Mouse (Mus musculus) stomach, embryonic 15.5 days (tissue): ENCODE results near the gene Cacna1a. TPM values are rescaled to one million over a fixed set of nuclear protein-coding genes. Genes with fewer than 3 reads are reported as not detected.
A peak's percentile ranks its signal among the peaks of the same experiment; 100 is the strongest.
"Not testable (repeated sequence)": the region's sequence is repeated elsewhere in the genome, so short reads cannot be mapped to it uniquely, and the experiment has no call there.

Source experiments
- ATAC-seq: fragments of 200-750 bp; cut with Nextera tagmentation; 2 replicates; pipeline ENCODE4 v1.8.0; 2017; ENCODE audit warnings: low read depth, moderate number of reproducible peaks, moderate TSS enrichment; ENCODE audit not compliant: insufficient read depth, low FRiP score
- H3K27ac ChIP-seq: fragments of 300-500 bp; sonication (generic); 2 replicates; pipeline ENCODE4 v1.5.1; 2015; ENCODE audit warnings: mild to moderate bottlenecking, inconsistent platforms
- H3K27me3 ChIP-seq: fragments of 300-500 bp; sonication (generic); replicated peaks from 2 replicates; pipeline ENCODE4 v1.6.1; 2015; ENCODE audit warnings: inconsistent platforms
- H3K36me3 ChIP-seq: fragments of 300-500 bp; sonication (generic); 2 replicates; pipeline ENCODE4 v1.6.1; 2015; ENCODE audit warnings: inconsistent platforms
- H3K4me1 ChIP-seq: fragments of 300-500 bp; sonication (generic); 2 replicates; pipeline ENCODE4 v1.6.1; 2015; ENCODE audit warnings: inconsistent platforms
- H3K4me2 ChIP-seq: fragments of 300-500 bp; sonication (generic); 2 replicates; pipeline ENCODE4 v1.6.1; 2015; ENCODE audit warnings: mild to moderate bottlenecking, inconsistent platforms
- H3K4me3 ChIP-seq: fragments of 300-500 bp; sonication (generic); replicated peaks from 2 replicates; pipeline ENCODE4 v1.5.1; 2015; ENCODE audit warnings: inconsistent platforms
- H3K9ac ChIP-seq: fragments of 300-500 bp; sonication (generic); 2 replicates; pipeline ENCODE4 v1.6.1; 2015; ENCODE audit warnings: inconsistent platforms
- H3K9me3 ChIP-seq: fragments of 300-500 bp; sonication (generic); 2 replicates; pipeline ENCODE4 v1.6.1; 2016; ENCODE audit warnings: inconsistent platforms
- WGBS: fragments of 180-500 bp; shearing (Covaris S2); methylation state at CpG from one replicate; pipeline ENCODE4 v1.1.7; 2015; 5-methylcytosine and 5-hydroxymethylcytosine counted together
- polyA plus RNA-seq: library from polyadenylated mRNA; unstranded; fragments of >200 nt; fragmentation: Nextera tagmentation; extraction: Ambion mirVana; gene quantifications from 2 replicates; pipeline ENCODE4 v1.2.1, GENCODE M21; 2015

Gene Cacna1a
- polyA plus RNA-seq, 1 experiment from 2014 or later: 4.1 TPM

DNA sequence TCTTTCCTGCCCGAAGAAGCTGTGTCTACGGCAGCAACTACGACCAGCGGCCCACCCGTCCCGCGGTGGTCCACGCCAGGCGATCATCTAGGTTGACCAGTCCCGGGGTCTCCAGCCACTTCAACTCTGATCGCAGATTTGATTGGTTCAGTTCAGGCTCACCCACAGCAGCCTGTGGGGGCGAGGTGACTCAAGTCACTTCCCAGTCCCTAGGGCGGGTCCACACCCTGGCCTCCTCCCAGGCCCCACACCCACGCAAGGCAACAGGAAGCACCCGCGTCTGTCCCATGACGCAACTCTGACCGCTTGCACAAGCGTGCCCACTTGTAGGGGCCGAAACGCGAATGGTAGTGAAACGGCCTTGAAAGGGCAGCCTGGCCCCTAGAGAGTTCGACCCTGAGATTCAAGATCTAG, 273.2 kb downstream of the Cacna1a start:
- Histone ChIP-seq H3K4me3 (peak overlapping the region; percentile 89), H3K9me3 (no peaks in the 10 kb centered on the region), H3K36me3 (no peaks in the 10 kb centered on the region), H3K9ac (peak overlapping the region; percentile 82), H3K4me2 (peak overlapping the region; percentile 78), H3K27me3 (no peaks in the 10 kb centered on the region), H3K4me1 (peaks cover 34% of the 10 kb centered on the region), H3K27ac (peak overlapping the region; percentile 99)
- under 1% methylated on average over 24 of the region's 24 CpGs for WGBS
- ATAC-seq: peak; percentile 16

DNA sequence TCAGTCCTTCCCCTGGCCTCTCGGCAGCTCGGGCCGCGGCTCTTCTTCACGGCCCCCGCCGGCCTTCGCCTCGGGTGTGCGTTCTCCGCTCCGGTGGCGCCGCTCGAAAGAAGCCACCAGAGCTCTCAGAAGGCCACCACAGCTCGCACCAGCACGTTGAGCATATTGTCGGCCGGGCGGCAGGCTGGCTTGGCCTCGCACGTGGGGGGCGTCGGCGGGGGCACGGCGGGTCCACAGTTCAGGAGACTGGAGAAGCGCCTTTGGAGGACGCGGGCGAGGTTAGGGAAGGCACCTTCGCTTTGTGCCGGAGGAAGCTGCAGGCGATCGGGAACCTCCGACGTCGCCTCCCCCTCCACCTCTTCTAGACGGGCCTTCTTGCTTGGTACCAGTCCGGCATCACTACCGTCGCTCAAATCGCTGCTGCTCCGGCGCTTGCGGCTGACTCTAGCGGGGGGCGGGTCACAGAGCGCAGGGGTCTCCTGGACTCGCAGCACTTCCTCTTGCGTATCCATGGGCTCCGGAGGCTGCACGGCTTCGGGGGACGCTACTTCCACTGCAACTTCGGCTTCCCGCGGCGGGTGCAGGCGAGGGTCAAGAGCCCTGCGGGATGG, 273.8 kb downstream of the Cacna1a start:
- no peak for ATAC-seq
- Histone ChIP-seq H3K4me2 (peak overlapping the region; percentile 78), H3K9ac (peak overlapping the region; percentile 82), H3K27ac (peak overlapping the region; percentile 99), H3K4me3 (peak overlapping the region; percentile 89), H3K36me3 (no peaks in the 10 kb centered on the region), H3K27me3 (no peaks in the 10 kb centered on the region), H3K4me1 (peaks cover 28% of the 10 kb centered on the region), H3K9me3 (no peaks in the 10 kb centered on the region)
- under 1% methylated on average over 61 of the region's 61 CpGs for WGBS

DNA sequence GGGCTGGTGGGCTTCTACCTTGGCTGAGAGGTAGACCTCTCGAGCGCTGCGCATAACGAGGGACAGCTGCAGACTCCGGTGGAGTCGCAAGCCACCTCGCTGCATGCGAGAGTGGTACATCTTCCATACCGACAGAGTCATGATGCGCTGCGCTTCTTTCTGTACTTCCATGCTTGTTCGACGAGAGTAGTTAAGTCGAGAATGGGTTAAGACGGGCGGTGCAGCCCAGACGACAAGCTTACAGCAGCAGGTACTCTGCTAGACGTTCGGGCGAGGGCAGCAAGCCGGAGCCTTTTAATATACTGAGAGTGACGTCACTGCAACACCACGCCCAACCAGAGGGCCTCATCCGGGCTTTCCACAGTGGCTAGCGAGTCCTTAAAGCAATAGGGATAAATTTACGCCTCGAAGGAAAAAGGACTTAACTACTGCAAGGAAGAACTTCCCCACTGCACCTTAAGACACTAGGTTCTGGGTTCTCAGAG, 274.4 kb downstream of the Cacna1a start, which contains the start of gene Ier2:
Gene Ier2 (minus strand): TSS at position 272 of the 485 bp plus-strand sequence.
- peak within 1 kb of the TSS; percentile 89 for H3K4me3 ChIP-seq
- H3K27ac ChIP-seq: peak within 1 kb of the TSS; percentile 99
- H3K9me3 ChIP-seq: no peaks in the 10 kb centered on the region
- peak within 1 kb of the TSS; percentile 82 for H3K9ac ChIP-seq
- peaks cover 22% of the 10 kb centered on the region for H3K4me1 ChIP-seq
- H3K27me3 ChIP-seq: no peaks in the 10 kb centered on the region
- H3K36me3 ChIP-seq: no peaks in the 10 kb centered on the region
- WGBS: 0% methylated on average over 27 of the region's 27 CpGs
- ATAC-seq: peak; percentile 67
- H3K4me2 ChIP-seq: peak within 1 kb of the TSS; percentile 78

DNA sequence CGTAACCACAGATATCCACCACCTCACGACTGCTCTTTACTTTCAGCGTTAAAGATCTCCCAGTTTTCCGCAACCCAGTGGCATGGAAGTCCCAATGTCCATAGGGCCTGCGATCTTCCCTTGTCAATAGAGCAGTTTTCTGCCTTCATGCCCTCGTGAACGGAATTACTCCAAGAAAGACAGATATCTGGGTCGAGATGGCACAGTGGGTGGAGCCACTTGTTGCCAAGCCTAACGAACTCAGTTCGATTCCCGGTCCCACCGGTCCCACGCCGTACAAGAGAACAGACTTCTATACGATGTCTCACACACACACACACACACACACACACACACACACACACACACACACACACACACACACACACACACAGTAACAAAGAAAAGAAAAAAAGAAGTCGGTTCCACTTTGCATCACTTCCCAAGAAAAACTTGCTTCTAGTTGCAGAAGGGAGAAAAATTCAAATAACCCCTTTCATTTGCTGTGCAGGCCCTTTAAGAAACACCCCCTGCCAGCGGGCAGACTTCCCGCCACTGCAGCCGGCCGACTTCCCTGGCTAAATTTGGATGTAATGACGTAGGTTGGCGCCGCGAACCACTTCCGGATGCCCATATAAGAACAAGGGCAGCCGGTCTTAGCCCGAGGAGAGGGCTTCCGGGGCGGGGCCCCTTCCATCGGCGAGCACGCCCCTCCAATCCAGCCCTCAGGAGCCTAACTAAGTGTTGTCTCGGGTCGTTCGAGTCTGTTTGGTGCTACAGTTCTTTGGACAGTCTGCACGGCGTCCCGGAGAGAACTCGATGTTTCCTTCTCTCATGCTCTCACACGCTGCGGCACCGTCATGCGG, 275.5 kb downstream of the Cacna1a start:
- Histone ChIP-seq H3K9ac (peak overlapping the region; percentile 66; the same call in 1 of the 2 replicates), H3K27ac (peak overlapping the region; percentile 99), H3K27me3 (no peaks in the 10 kb centered on the region), H3K36me3 (peaks cover 5% of the 10 kb centered on the region; the same call in 1 of the 2 replicates), H3K4me1 (peaks cover 22% of the 10 kb centered on the region), H3K9me3 (no peaks in the 10 kb centered on the region), H3K4me2 (peak overlapping the region; percentile 78), H3K4me3 (peak overlapping the region; percentile 89)
- peak; percentile 85 for ATAC-seq
- WGBS: 2% methylated on average over 43 of the region's 43 CpGs

DNA sequence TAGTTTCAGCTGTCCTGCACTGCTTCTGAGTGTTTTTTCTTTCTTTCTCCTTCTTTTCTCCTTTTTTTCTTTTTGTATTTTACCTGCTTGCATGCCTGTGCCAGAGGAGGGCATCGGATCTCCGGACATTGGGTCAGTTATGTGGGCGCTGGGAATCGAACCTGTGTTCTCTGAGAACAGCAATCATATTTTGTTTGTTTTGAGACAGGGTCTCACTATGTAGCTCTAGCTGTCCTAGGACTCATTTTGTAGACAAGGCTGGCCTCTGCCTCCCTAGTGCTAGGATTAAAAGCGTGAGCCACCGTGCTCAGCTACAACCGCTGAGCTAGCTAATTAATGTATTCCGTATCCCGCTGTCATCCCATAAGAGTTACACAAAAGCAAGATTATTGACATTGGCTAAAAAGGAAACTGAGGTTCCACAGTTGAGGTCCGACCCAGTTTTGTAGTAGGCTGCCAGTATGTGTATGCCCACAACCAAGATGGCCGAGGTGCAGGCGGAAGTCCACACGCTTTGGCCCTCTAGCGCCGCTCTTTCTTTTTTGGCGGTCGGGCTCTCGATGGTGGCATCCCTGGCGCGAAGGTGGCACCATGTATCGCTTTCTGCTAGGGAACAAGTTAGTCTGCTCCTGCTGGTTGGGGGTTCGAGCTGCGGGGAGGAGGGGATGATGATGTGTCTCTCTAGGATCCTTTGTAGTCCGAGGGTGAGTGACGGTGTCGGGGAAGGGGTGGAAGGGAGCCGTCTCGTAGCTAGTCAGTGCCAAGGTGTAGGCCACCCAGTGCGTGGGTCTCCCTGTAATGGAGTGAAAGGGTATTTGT, 276.5 kb downstream of the Cacna1a start:
- Histone ChIP-seq H3K4me1 (peaks cover 13% of the 10 kb centered on the region), H3K27ac (peak overlapping the region; percentile 99), H3K4me2 (peak overlapping the region; percentile 78), H3K9me3 (no peaks in the 10 kb centered on the region), H3K4me3 (peak overlapping the region; percentile 89), H3K9ac (peak overlapping the region; percentile 66), H3K36me3 (peaks cover 7% of the 10 kb centered on the region; the same call in 1 of the 2 replicates), H3K27me3 (no peaks in the 10 kb centered on the region)
- WGBS: 1% methylated on average over 29 of the region's 29 CpGs
- peak; percentile 32; the same call in 1 of the 2 replicates for ATAC-seq

DNA sequence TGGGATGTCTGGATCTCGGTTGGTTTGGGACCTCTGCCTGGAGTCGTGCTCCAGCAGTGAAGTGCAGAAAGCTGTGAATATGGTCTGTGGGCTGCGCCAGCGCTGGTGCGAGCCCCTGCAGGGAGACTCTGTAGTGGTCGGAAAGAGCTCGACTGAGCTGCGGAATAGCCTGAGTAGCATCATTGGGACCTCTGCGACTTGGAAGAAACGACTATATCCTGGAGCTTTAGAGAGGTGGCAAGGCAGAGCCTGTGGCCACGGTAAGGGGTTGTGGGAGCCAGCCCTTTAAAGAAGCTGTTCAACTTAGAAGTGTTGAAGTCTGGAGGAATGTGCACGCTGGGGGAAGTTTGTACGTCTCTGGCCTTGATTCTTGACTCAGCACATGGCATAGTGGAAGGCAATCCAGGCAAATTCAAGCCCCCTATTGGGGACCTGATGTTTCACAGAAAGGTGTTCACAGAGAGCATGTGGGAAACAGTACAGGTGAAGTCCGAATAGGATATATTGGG, 277.2 kb downstream of the Cacna1a start:
- Histone ChIP-seq H3K27me3 (no peaks in the 10 kb centered on the region), H3K9me3 (no peaks in the 10 kb centered on the region), H3K4me2 (peak overlapping the region; percentile 78), H3K4me1 (peaks cover 11% of the 10 kb centered on the region), H3K36me3 (peaks cover 11% of the 10 kb centered on the region; the same call in 1 of the 2 replicates), H3K4me3 (peak overlapping the region; percentile 89), H3K27ac (peak overlapping the region; percentile 99), H3K9ac (peak overlapping the region; percentile 66)
- 2% methylated on average over 14 of the region's 14 CpGs for WGBS
- ATAC-seq: no peak

DNA sequence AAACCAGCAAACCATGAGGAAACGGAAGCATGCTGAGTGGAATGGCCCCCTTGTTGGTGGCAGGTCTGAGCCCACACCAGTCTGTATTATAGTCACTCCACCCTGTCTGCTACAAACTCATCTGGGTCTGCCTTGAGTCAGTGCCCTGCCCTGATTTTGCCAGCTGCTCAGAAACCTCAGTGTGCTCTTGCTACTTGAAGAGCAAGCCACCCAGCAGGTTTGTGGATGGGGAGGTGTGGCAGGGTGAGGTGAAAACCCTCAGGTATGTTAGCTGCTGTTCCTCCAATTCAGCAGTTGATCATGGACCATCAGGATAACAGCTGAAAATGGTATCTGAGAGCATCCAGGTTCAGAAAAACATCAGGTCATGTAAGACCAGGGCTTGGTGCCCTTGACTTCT, 279.8 kb downstream of the Cacna1a start:
- 96% methylated on average over 1 of the region's 1 CpGs for WGBS
- Histone ChIP-seq H3K4me1 (peaks cover 10% of the 10 kb centered on the region), H3K9ac (no peak overlapping the region), H3K9me3 (no peaks in the 10 kb centered on the region), H3K27me3 (no peaks in the 10 kb centered on the region), H3K4me3 (no peak overlapping the region), H3K4me2 (no peak overlapping the region), H3K36me3 (peaks cover 17% of the 10 kb centered on the region; the same call in 1 of the 2 replicates), H3K27ac (no peak overlapping the region; the same call in 1 of the 2 replicates)
- no peak for ATAC-seq

DNA sequence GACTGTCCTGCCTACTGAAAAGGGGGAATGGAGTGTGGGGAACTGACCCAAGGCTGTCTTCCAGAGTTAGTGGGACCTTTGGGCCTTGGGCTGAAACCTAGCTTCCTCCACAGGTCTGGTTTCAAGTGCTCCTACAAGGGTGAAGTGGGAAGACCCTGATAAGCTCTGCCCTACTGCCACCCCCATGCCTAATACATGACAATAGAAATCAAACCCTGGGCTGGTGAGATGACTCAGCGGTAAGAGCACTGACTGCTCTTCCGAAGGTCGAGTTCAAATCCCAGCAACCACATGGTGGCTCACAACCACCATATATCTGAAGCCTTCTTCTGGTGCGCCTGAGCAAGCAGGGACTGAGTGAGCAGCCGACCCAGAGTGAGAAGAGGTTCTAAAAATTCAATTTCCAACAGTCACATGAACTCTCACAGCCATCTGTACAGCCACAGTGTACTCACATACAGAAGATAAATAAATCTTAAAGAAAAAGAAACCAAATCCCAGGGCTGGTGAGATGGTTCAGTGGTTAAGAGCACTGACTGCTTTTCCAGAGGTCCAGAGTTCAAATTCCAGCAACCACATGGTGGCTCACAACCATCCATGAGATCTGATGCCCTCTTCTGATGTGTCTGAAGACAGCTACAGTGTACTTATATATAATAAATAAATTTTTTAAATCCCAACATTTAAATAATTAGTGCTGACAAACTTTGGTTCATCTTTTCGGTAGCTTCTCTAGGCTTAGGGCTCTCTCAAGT, 280.7 kb downstream of the Cacna1a start:
- Histone ChIP-seq H3K9me3 (no peaks in the 10 kb centered on the region), H3K4me3 (no peak overlapping the region), H3K36me3 (peaks cover 19% of the 10 kb centered on the region; the same call in 1 of the 2 replicates), H3K4me1 (peaks cover 6% of the 10 kb centered on the region; the same call in 1 of the 2 replicates), H3K9ac (no peak overlapping the region), H3K27me3 (no peaks in the 10 kb centered on the region), H3K4me2 (no peak overlapping the region), H3K27ac (no peak overlapping the region)
- ATAC-seq: no peak
- WGBS: 81% methylated on average over 6 of the region's 6 CpGs

DNA sequence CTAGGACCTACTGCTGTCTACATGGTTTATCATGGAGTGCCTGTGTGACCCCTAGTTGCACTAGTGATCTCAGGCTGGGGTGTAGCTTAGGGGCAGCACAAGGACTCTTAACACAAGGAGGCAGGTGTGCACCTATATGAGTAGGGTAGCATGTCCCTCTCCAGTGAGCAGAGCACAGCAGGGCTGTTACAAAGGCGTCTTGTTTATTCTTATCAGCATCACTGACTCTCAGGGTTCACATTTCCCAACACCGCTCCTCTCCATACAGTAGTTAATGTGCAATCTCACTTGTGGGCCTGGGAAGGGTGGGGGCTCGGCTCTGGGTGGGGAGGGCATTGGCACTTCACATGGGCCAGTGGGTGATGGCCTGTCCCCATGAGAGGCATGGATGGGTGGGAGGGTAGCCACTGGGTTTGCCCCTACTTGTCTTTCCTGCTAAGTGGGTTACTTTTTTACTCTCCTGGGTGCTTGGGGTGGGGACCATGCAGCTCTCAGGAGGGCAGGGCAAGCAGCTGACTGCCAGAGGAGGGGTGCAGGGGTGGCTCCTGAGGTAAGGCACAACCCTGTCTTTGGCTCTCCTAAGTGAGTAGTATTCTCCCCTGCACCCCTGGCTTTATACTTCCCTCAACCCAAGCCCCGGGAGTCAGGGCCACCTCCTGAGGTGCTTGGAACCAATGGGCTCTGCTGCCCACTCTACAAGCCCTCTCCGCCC, 282.2 kb downstream of the Cacna1a start:
- not testable (repeated sequence) for H3K4me3 ChIP-seq, H3K9ac ChIP-seq, H3K27me3 ChIP-seq, H3K4me1 ChIP-seq, H3K9me3 ChIP-seq, H3K4me2 ChIP-seq
- peaks cover 29% of the 10 kb centered on the region for H3K36me3 ChIP-seq
- ATAC-seq: peak; percentile 15; the same call in 1 of the 2 replicates
- peak overlapping the region; percentile 44; the same call in 1 of the 2 replicates for H3K27ac ChIP-seq
- WGBS: 78% methylated on average over 5 of the region's 5 CpGs

DNA sequence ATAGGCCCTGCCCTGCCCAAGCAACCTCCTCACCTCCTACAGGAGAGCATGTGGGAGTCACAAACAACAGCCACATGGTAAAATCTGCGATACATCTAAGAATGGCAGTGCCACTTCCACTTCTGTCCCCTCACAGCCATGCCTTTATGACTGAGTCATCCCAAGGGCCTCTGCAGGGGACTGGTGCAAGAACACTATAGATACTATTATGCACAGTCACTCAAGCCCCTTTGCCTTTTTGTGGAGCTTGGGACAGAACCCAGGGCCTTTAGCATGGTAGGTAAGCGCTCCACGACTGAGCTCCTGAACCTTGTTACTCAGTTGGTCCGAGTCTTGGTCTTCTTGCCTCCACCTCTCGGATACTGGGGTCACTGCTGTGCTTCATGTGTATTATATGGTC, 289.1 kb downstream of the Cacna1a start:
- H3K4me3 ChIP-seq: no peak overlapping the region
- no peaks in the 10 kb centered on the region for H3K27me3 ChIP-seq
- no peaks in the 10 kb centered on the region for H3K4me1 ChIP-seq
- ATAC-seq: no peak
- H3K27ac ChIP-seq: no peak overlapping the region
- 93% methylated on average over 5 of the region's 5 CpGs for WGBS
- peaks cover 22% of the 10 kb centered on the region for H3K36me3 ChIP-seq
- H3K4me2 ChIP-seq: no peak overlapping the region
- no peaks in the 10 kb centered on the region for H3K9me3 ChIP-seq
- no peak overlapping the region for H3K9ac ChIP-seq
